Mouse (Mus musculus): ENCODE results near the gene Ypel5. TPM values are rescaled to one million over a fixed set of nuclear protein-coding genes. Genes with fewer than 3 reads are reported as not detected.

Ypel5 gene
- total and polyA plus RNA-seq, 3 experiments, result 8.9 to 16.1 (median 14.3) TPM

GRCm38 (mm10) chr17:72794660-72795059 lies 41.6 kb upstream of the Ypel5 start:
- H3K36me3 ChIP-seq (replicated peaks in 1 of 2; ENCODE audit: control insufficient read depth in 1 of 2, insufficient read depth in 1 of 2, low read length in 1 of 2), result no peaks in the 10 kb centered on the region
- DNase-seq (ENCODE audit: extremely low read depth), result no peak
- H3K9ac ChIP-seq (ENCODE audit: insufficient read depth, low read depth), result no peak overlapping the region
- H3K4me2 ChIP-seq (ENCODE audit: insufficient read depth, low read depth, poor library complexity, severe bottlenecking), result no peak overlapping the region
- H3K27me3 ChIP-seq (replicated peaks), result no peaks in the 10 kb centered on the region
- dilution Hi-C loops (cut with MboI; ENCODE audit: extremely low pct_ligation_motif_present, extremely low pct_unique_long_range_greater_than_20kb, low sequenced_read_pairs), result no loop called here
- H3K27ac ChIP-seq (ENCODE audit: insufficient read depth, low read depth), result no peak overlapping the region
- H3K79me2 ChIP-seq (replicated peaks; ENCODE audit: control insufficient read depth, extremely low read depth, insufficient read depth, poor library complexity, severe bottlenecking), result no peaks in the 10 kb centered on the region
- 0 out of 4 replicates have a peak, but pooled peaks cover 0 to 2% of the 10 kb centered on the region in 2 experiments for H3K4me1 ChIP-seq (ENCODE audit: control insufficient read depth in 1 of 2, insufficient read depth in 2 of 2)
- TF ChIP-seq CHD2 (IDR thresholded peaks at IDR 0.05; ENCODE audit: low read length) (no peak), UBTF (IDR thresholded peaks at IDR 0.05; ENCODE audit: low read depth, low read length) (no peak), RAD21 (IDR thresholded peaks at IDR 0.05; ENCODE audit: low read depth, low read length) (no peak), IRF4 (IDR thresholded peaks at IDR 0.05; ENCODE audit: low read depth, low read length) (no peak), NELFE (IDR thresholded peaks at IDR 0.05; ENCODE audit: low read depth, low read length) (no peak), JUN (IDR thresholded peaks at IDR 0.05; ENCODE audit: insufficient read depth, low read depth, low read length) (no peak), RCOR1 (conservative IDR thresholded peaks at IDR 0.05; ENCODE audit: low read depth, low read length) (no peak), USF1 (IDR thresholded peaks at IDR 0.05; ENCODE audit: low read depth, low read length) (no peak), MAZ (IDR thresholded peaks at IDR 0.05; ENCODE audit: low read depth, low read length) (no peak), ELF1 (IDR thresholded peaks at IDR 0.05; ENCODE audit: low read depth, low read length) (no peak), SIN3A (IDR thresholded peaks at IDR 0.05; ENCODE audit: low read length) (no peak), SMC3 (IDR thresholded peaks at IDR 0.05; ENCODE audit: low read depth, low read length) (no peak), USF2 (conservative IDR thresholded peaks at IDR 0.05; ENCODE audit: low read depth, low read length) (no peak), ETS1 (conservative IDR thresholded peaks at IDR 0.05; ENCODE audit: low read depth, low read length) (no peak), MAX (IDR thresholded peaks at IDR 0.05; ENCODE audit: low read length) (no peak), GABPA (IDR thresholded peaks at IDR 0.05; ENCODE audit: insufficient replicate concordance, low read depth, low read length) (no peak)
- H3K9me3 ChIP-seq (replicated peaks; ENCODE audit: low read length), result peaks cover 2% of the 10 kb centered on the region
- in situ Hi-C loops (cut with MboI; ENCODE audit: low pct_ligation_motif_present, low pct_unique_long_range_greater_than_20kb, low sequenced_read_pairs), result loop anchor here (25.0 kb wide), 1 partner anchor 482 kb away; no protein-coding TSS in a partner anchor
- H3K4me3 ChIP-seq (replicated peaks in 1 of 3; ENCODE audit: low read depth in 2 of 3, low read length in 2 of 3, poor library complexity in 1 of 3), result no peak overlapping the region

GRCm38 (mm10) chr17:72795392-72796047 lies 40.7 kb upstream of the Ypel5 start:
- Histone ChIP-seq H3K36me3 (replicated peaks in 1 of 2; ENCODE audit: control insufficient read depth in 1 of 2, insufficient read depth in 1 of 2, low read length in 1 of 2) (no peaks in the 10 kb centered on the region), H3K27ac (ENCODE audit: insufficient read depth, low read depth) (no peak overlapping the region), H3K4me1 (ENCODE audit: control insufficient read depth in 1 of 2, insufficient read depth in 2 of 2) (0 out of 4 replicates have a peak, but pooled peaks cover 0 to 2% of the 10 kb centered on the region in 2 experiments)

More at GRCm38 (mm10) chr17:72795392-72796047, 40.7 kb upstream of the Ypel5 start:
- Histone ChIP-seq H3K9ac (ENCODE audit: insufficient read depth, low read depth) (no peak overlapping the region), H3K79me2 (replicated peaks; ENCODE audit: control insufficient read depth, extremely low read depth, insufficient read depth, poor library complexity, severe bottlenecking) (no peaks in the 10 kb centered on the region), H3K9me3 (replicated peaks; ENCODE audit: low read length) (peaks cover 2% of the 10 kb centered on the region), H3K27me3 (replicated peaks) (no peaks in the 10 kb centered on the region), H3K4me3 (replicated peaks in 1 of 3; ENCODE audit: low read depth in 2 of 3, low read length in 2 of 3, poor library complexity in 1 of 3) (no peak overlapping the region), H3K4me2 (ENCODE audit: insufficient read depth, low read depth, poor library complexity, severe bottlenecking) (no peak overlapping the region)
- in situ Hi-C loops (cut with MboI; ENCODE audit: low pct_ligation_motif_present, low pct_unique_long_range_greater_than_20kb, low sequenced_read_pairs), result loop anchor here (25.0 kb wide), 1 partner anchor 483 kb away; no protein-coding TSS in a partner anchor
- TF ChIP-seq USF1 (IDR thresholded peaks at IDR 0.05; ENCODE audit: low read depth, low read length) (no peak), GABPA (IDR thresholded peaks at IDR 0.05; ENCODE audit: insufficient replicate concordance, low read depth, low read length) (no peak), RCOR1 (conservative IDR thresholded peaks at IDR 0.05; ENCODE audit: low read depth, low read length) (no peak), CHD1 (IDR thresholded peaks at IDR 0.05; ENCODE audit: low read depth, low read length) (no peak), UBTF (IDR thresholded peaks at IDR 0.05; ENCODE audit: low read depth, low read length) (no peak), NRF1 (IDR thresholded peaks at IDR 0.05; ENCODE audit: low read depth, low read length) (no peak), CHD2 (IDR thresholded peaks at IDR 0.05; ENCODE audit: low read length) (no peak), CTCF (conservative IDR thresholded peaks at IDR 0.05 in 1 of 2, IDR thresholded peaks at IDR 0.05 in 1 of 2; ENCODE audit: low read depth in 2 of 2, low read length in 2 of 2) (no peak), BHLHE40 (IDR thresholded peaks at IDR 0.05; ENCODE audit: low read depth, low read length) (no peak), PAX5 (IDR thresholded peaks at IDR 0.05; ENCODE audit: low read length) (no peak), EP300 (IDR thresholded peaks at IDR 0.05; ENCODE audit: low read length) (no peak), MAFK (IDR thresholded peaks at IDR 0.05; ENCODE audit: insufficient replicate concordance, low read length) (no peak), POLR2A (IDR thresholded peaks at IDR 0.05; ENCODE audit: low read depth, low read length) (no peak)
- DNase-seq (ENCODE audit: extremely low read depth), result no peak
- dilution Hi-C loops (cut with MboI; ENCODE audit: extremely low pct_ligation_motif_present, extremely low pct_unique_long_range_greater_than_20kb, low sequenced_read_pairs), result no loop called here
